Comparison of ENCODE assay signal across 21 mouse cellular contexts in the genomic region with DNA sequence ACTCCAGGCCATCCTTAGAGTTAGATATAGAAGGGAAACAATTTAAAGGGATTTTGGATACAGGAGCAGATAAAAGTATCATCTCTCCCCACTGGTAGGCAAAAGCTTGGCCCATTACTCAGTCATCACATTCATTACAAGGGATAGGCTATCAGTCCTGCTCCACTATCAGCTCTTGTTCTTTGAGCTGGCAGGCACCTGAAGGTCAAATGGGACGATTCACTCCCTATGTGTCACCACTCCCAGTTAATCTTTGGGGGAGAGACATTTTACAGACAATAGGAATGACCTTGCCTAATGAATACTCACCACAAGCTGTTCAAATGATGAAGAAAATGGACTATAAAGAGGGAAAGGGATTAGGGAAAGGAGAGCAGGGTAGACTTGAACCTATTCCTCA. TPM values are rescaled to one million over a fixed set of nuclear protein-coding genes. Genes with fewer than 3 reads are reported as not detected.
A peak's percentile ranks its signal among the peaks of the same experiment; 100 is the strongest.
DNase-seq lines count a peak whose midpoint lies in the region; ATAC-seq lines count a peak whose summit lies in the region.
"Had no signal": no experiment of that assay in that cellular context is flagged by ENCODE, and none has a peak within 500 bp of the region (broad histone marks: within the 10 kb centered on the region; RNA-seq: fewer than 3 reads in every experiment).

No protein-coding gene starts in this region.

- no peak for ATAC-seq in megakaryocyte progenitor cell, adult 5-6 weeks (replicated peaks; ENCODE audit: poor library complexity)
- ATAC-seq: CD4-positive, CD25-positive, alpha-beta regulatory T cell, adult 4 months; forebrain, embryonic 13.5 days; forebrain, embryonic 15.5 days; forebrain, postnatal 0 days had no signal

- peak; percentile 20 for DNase-seq in adrenal gland, postnatal 14 days
- no peak for DNase-seq in adrenal gland, postnatal 10 days
- peak; percentile 48 for DNase-seq in ES-CJ7 (ENCODE audit: low read depth, low spot score)
- DNase-seq in ZHBTc4 (ENCODE audit: low read depth, low spot score), result peak; percentile 71
- DNase-seq in frontal cortex, postnatal 10 days (ENCODE audit: low spot score in 2 of 2), result no peak
- DNase-seq: adrenal gland, adult 8-10 months; B cell, adult 2 months; cerebellum, adult 11 months; cerebellum, adult 18-20 months; cerebellum, adult 8-10 months; cerebellum, adult 9-11 months; cerebellum, postnatal 14 days; forebrain, postnatal 0 days had no signal

RNA-seq across cellular contexts. Expression of a gene that starts 18.5 kb away (rescaled TPM):
- not detected in 2 replicates for total RNA-seq in adrenal gland, postnatal 14 days (2021)
- not detected for total RNA-seq in adrenal gland, postnatal 10 days (2021)
- total RNA-seq in megakaryocyte progenitor cell, adult 5-6 weeks (2015), result not detected in 2 replicates
- total RNA-seq in megakaryocyte progenitor cell, adult 5-6 weeks (2017), result not detected in 2 replicates
- total RNA-seq: adrenal gland, adult 8-10 months; adrenal gland, postnatal 4 days; CH12.LX; ES-E14; forebrain, postnatal 0 days; MEL had no signal

RNA-seq across cellular contexts. Expression of a gene that starts 48.0 kb away (rescaled TPM):
- total RNA-seq in adrenal gland, postnatal 14 days (2021), result not detected in 2 replicates
- not detected for total RNA-seq in adrenal gland, postnatal 10 days (2021)
- not detected in 2 replicates for total RNA-seq in megakaryocyte progenitor cell, adult 5-6 weeks (2015)
- total RNA-seq in megakaryocyte progenitor cell, adult 5-6 weeks (2017), result not detected in 2 replicates
- total RNA-seq: adrenal gland, adult 8-10 months; adrenal gland, postnatal 4 days; CH12.LX; ES-E14; forebrain, postnatal 0 days; MEL had no signal

RNA-seq across cellular contexts. Expression of a gene that starts 58.0 kb away (rescaled TPM):
- total RNA-seq in adrenal gland, postnatal 14 days (2021), result not detected in 2 replicates
- total RNA-seq in adrenal gland, postnatal 10 days (2021), result not detected
- not detected in 2 replicates for total RNA-seq in megakaryocyte progenitor cell, adult 5-6 weeks (2015)
- not detected in 2 replicates for total RNA-seq in megakaryocyte progenitor cell, adult 5-6 weeks (2017)
- total RNA-seq: adrenal gland, adult 8-10 months; adrenal gland, postnatal 4 days; CH12.LX; ES-E14; forebrain, postnatal 0 days; MEL had no signal

Comparison
In these comparisons a context has a peak if more than half of its experiments do, and no peak if none do; other contexts are left out.
1. DNase-seq: peak in adrenal gland, postnatal 14 days (single experiment), ES-CJ7 (single experiment) and ZHBTc4 (single experiment); none in adrenal gland, postnatal 10 days (single experiment) and frontal cortex, postnatal 10 days (0 of 2).